ENCODE assay signal across 13 mouse cellular contexts in genomic region chr8:126610713-126611112, GRCm38 (mm10). TPM values are rescaled to one million over a fixed set of nuclear protein-coding genes. Genes with fewer than 3 reads are reported as not detected.
DNase-seq lines count a peak whose midpoint lies in the region; ATAC-seq and TF ChIP-seq lines count a peak whose summit lies in the region.
"Had no signal": no experiment of that assay in that cellular context is flagged by ENCODE, and none has a peak within 500 bp of the region (broad histone marks: within the 10 kb centered on the region; RNA-seq: fewer than 3 reads in every experiment).

No protein-coding gene starts in this region.

- H3K9ac ChIP-seq in kidney, postnatal 0 days (ENCODE audit: low read depth, low read length): no peak overlapping the region
- no peak overlapping the region for H3K9ac ChIP-seq in intestine, embryonic 15.5 days
- H3K9ac ChIP-seq in stomach, embryonic 15.5 days: no peak overlapping the region
- H3K9ac ChIP-seq: forebrain, embryonic 13.5 days; midbrain, embryonic 15.5 days had no signal

- no peak for DNase-seq in kidney, postnatal 0 days (ENCODE audit: low spot score)
- no peak for DNase-seq in kidney, adult 18-20 months
- peak; percentile 25 for DNase-seq in NIH3T3 (ENCODE audit: low read depth)
- DNase-seq in layer of hippocampus, adult 9-11 months: no peak
- DNase-seq: adrenal gland, adult 2 months; cerebellum, adult 8-10 months; heart, postnatal 14 days had no signal

- no peaks in the 10 kb centered on the region for H3K27me3 ChIP-seq in kidney, postnatal 0 days (ENCODE audit: insufficient read depth, low read length)
- H3K27me3 ChIP-seq in intestine, embryonic 15.5 days (replicated peaks): no peaks in the 10 kb centered on the region
- H3K27me3 ChIP-seq in stomach, embryonic 15.5 days (replicated peaks): no peaks in the 10 kb centered on the region
- H3K27me3 ChIP-seq: forebrain, embryonic 13.5 days; midbrain, embryonic 15.5 days had no signal

- H3K4me1 ChIP-seq in kidney, postnatal 0 days (replicated peaks; ENCODE audit: insufficient read depth, low read length): peaks cover 16% of the 10 kb centered on the region; the same call in 1 of the 2 replicates
- H3K4me1 ChIP-seq in intestine, embryonic 15.5 days (replicated peaks): peaks cover 39% of the 10 kb centered on the region
- H3K4me1 ChIP-seq in stomach, embryonic 15.5 days: peaks cover 23% of the 10 kb centered on the region; the same call in 1 of the 2 replicates

- peak overlapping the region; percentile 42; the same call in 1 of the 2 replicates for H3K27ac ChIP-seq in kidney, postnatal 0 days
- peak overlapping the region; percentile 48; the same call in 1 of the 2 replicates for H3K27ac ChIP-seq in intestine, embryonic 15.5 days
- H3K27ac ChIP-seq in stomach, embryonic 15.5 days: peak overlapping the region; percentile 65
- H3K27ac ChIP-seq: forebrain, embryonic 13.5 days; macrophage; midbrain, embryonic 15.5 days had no signal

- no peaks in the 10 kb centered on the region for H3K36me3 ChIP-seq in kidney, postnatal 0 days (ENCODE audit: insufficient read depth, low read length)
- H3K36me3 ChIP-seq in intestine, embryonic 15.5 days: no peaks in the 10 kb centered on the region
- H3K36me3 ChIP-seq in stomach, embryonic 15.5 days: no peaks in the 10 kb centered on the region
- H3K36me3 ChIP-seq: midbrain, embryonic 15.5 days had no signal

- H3K4me3 ChIP-seq in kidney, postnatal 0 days (replicated peaks; ENCODE audit: low read depth, low read length): no peak overlapping the region
- H3K4me3 ChIP-seq in intestine, embryonic 15.5 days (replicated peaks): no peak overlapping the region
- no peak overlapping the region for H3K4me3 ChIP-seq in stomach, embryonic 15.5 days (replicated peaks)
- H3K4me3 ChIP-seq: forebrain, embryonic 13.5 days; midbrain, embryonic 15.5 days had no signal

- no peak for TF ChIP-seq CTCF in kidney, postnatal 0 days (IDR thresholded peaks at IDR 0.05; ENCODE audit: low read depth)

- ATAC-seq in kidney, postnatal 0 days (replicated peaks; ENCODE audit: low FRiP score, low read depth): no peak
- no peak for ATAC-seq in intestine, embryonic 15.5 days
- ATAC-seq in stomach, embryonic 15.5 days (ENCODE audit: insufficient read depth, low FRiP score, low read depth): no peak
- ATAC-seq in erythroid progenitor cell, adult 5-6 weeks (replicated peaks; ENCODE audit: low FRiP score, poor library complexity, severe bottlenecking): no peak
- ATAC-seq: forebrain, embryonic 13.5 days; midbrain, embryonic 15.5 days had no signal

- 18% methylated on average over 3 of the region's 3 CpGs for WGBS in kidney, postnatal 0 days
- 8% methylated on average over 3 of the region's 3 CpGs for WGBS in intestine, embryonic 15.5 days
- 11% methylated on average over 3 of the region's 3 CpGs for WGBS in stomach, embryonic 15.5 days

- H3K9me3 ChIP-seq in kidney, postnatal 0 days (replicated peaks; ENCODE audit: low read length): no peaks in the 10 kb centered on the region
- no peaks in the 10 kb centered on the region for H3K9me3 ChIP-seq in intestine, embryonic 15.5 days
- H3K9me3 ChIP-seq in stomach, embryonic 15.5 days: no peaks in the 10 kb centered on the region
- H3K9me3 ChIP-seq: forebrain, embryonic 13.5 days; midbrain, embryonic 15.5 days had no signal

- H3K4me2 ChIP-seq in kidney, postnatal 0 days (ENCODE audit: low read length): no peak overlapping the region
- no peak overlapping the region for H3K4me2 ChIP-seq in intestine, embryonic 15.5 days (replicated peaks)
- no peak overlapping the region for H3K4me2 ChIP-seq in stomach, embryonic 15.5 days
- H3K4me2 ChIP-seq: forebrain, embryonic 13.5 days; midbrain, embryonic 15.5 days had no signal

RNA-seq across cellular contexts. Expression of gene Irf2bp2, which starts 16.9 kb away (rescaled TPM):
- polyA plus RNA-seq in kidney, postnatal 0 days (2015; fragmentation: Nextera tagmentation; extraction: Ambion mirVana): 15.6 and 16.2 TPM in 2 replicates
- 14.1 and 16.1 TPM in 2 replicates for polyA plus RNA-seq in intestine, embryonic 15.5 days (2015; fragmentation: Nextera tagmentation; extraction: Ambion mirVana)
- 12.5 and 13.4 TPM in 2 replicates for polyA plus RNA-seq in stomach, embryonic 15.5 days (2015; fragmentation: Nextera tagmentation; extraction: Ambion mirVana)
- 19.8 and 24.7 TPM in 2 replicates for total RNA-seq in erythroid progenitor cell, adult 5-6 weeks (2015; ENCODE audit: low replicate concordance)
- total RNA-seq in erythroid progenitor cell, adult 5-6 weeks (2017; ENCODE audit: low replicate concordance): 8.8 and 18.0 TPM in 2 replicates
